Mouse (Mus musculus) kidney, adult 2 months (tissue): Measurements from ENCODE around the gene Sin3b.

Experiments
- CTCF ChIP-seq: fragments of 200-500 bp; conservative IDR thresholded peaks from 2 replicates; pipeline ENCODE4 v1.5.1; 2011; ENCODE audit warnings: low read depth, mild to moderate bottlenecking, control low read depth, low read length, moderate library complexity, mixed read lengths; ENCODE audit not compliant: insufficient read depth, insufficient read length
- POLR2A ChIP-seq: fragments of 200-500 bp; IDR thresholded peaks from one replicate; pipeline ENCODE4 v1.6.1; 2011; ENCODE audit warnings: low read depth, low read length, control low read depth

DNA sequence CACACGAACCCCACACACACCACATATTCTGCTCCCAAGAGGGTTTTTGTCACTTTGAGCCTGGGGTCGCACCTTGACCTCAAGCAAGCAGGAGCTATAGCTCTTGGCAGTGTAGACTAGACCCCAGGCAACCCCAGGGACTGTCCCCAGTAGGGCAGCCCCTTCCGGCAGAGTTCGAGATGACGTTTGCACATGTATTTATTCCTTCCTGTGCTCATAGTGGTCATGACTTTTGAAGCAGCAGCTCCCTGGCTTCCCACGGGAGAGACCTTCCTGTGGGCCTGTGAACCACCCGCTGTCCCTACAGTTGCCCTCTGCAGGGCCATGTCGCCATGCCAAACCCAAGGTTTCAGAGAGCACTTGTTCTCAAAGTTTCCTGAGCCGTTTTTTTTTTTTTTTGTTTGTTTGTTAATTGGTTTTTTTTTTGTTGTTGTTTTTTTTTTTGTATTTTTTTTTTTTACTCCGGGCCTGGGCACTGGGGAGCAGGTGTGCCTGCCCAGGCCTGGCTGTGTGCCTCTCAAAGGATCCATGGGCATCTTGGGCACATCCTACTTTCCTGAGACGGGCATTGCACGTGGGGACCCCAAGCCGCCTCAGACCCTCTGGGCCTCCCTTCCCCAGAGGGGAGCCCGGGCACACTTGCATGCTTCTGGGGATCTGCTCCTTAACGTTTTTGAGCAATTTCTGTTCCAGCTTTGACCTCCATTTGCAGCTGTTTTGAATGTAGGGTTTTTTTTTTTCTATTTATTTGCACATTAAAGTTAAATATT lies 34.5 kb downstream of the Sin3b start:
- TF ChIP-seq CTCF (no peak), POLR2A (no peak)
